Mouse (Mus musculus): Measurements from ENCODE around the gene Sel1l3. TPM values are rescaled to one million over a fixed set of nuclear protein-coding genes. Genes with fewer than 3 reads are reported as not detected.

The Sel1l3 gene
- total and polyA plus RNA-seq, 3 experiments = 0.28 to 0.76 (median 0.34) TPM

DNA sequence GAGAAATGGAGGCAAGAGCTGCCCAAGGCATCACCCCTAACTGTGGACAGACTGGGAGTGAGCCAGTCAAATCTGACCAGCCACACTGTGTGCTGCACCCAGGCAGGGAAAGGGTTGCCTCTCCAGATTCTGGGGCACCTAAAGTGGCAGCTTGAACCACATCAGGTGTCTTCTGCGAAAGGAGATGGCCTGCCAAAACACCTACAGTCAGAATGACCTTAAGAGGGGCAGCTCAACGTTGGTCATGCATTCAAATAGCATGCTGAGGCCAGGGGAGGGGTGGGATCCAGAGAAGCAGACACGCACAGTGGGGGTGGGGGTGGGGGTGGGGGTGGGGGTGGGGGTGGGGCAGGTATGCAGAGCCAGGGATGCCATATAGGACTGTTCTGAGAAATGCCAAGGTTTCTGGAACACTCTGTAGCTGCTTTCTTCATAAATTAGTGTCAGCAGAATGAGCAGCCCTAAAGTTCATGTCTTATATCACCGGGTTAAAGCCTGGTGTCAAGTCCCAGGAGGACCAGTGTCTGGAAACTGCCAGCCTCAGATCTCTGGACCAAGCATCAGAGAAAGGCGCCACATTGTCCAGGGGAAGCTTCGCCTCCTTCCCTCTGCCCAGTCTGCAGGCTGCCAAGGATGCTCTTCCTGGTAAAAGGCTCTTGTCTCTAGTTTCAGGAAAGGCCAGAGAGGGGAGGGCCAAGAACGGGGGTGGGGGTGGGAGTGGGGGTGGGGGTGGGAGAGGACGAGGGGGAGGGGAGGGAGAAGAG lies 65.4 kb downstream of the Sel1l3 start:
- no peak overlapping the region for H3K9ac ChIP-seq (ENCODE audit: insufficient read depth, low read depth)
- H3K27me3 ChIP-seq (replicated peaks) = no peaks in the 10 kb centered on the region
- peaks cover 8% of the 10 kb centered on the region for H3K9me3 ChIP-seq (replicated peaks; ENCODE audit: low read length)
- no peak overlapping the region for H3K4me2 ChIP-seq (ENCODE audit: insufficient read depth, low read depth, poor library complexity, severe bottlenecking)
- TF ChIP-seq MAX (IDR thresholded peaks at IDR 0.05; ENCODE audit: low read length) (no peak), IRF4 (IDR thresholded peaks at IDR 0.05; ENCODE audit: low read depth, low read length) (no peak), TCF12 (IDR thresholded peaks at IDR 0.05; ENCODE audit: low read depth, low read length) (no peak), MEF2A (IDR thresholded peaks at IDR 0.05; ENCODE audit: borderline replicate concordance, low read depth, low read length) (no peak), CHD1 (IDR thresholded peaks at IDR 0.05; ENCODE audit: low read depth, low read length) (no peak), PAX5 (IDR thresholded peaks at IDR 0.05; ENCODE audit: low read length) (no peak), CHD2 (IDR thresholded peaks at IDR 0.05; ENCODE audit: low read length) (no peak), SMC3 (IDR thresholded peaks at IDR 0.05; ENCODE audit: low read depth, low read length) (no peak)
- dilution Hi-C loops (cut with MboI; ENCODE audit: extremely low pct_ligation_motif_present, extremely low pct_unique_long_range_greater_than_20kb, low sequenced_read_pairs) = no loop called here
- peak overlapping the region in 1 of 3 experiments; percentile 17 for H3K4me3 ChIP-seq (replicated peaks in 1 of 3; ENCODE audit: low read depth in 2 of 3, low read length in 2 of 3, poor library complexity in 1 of 3)
- no peaks in the 10 kb centered on the region for H3K79me2 ChIP-seq (replicated peaks; ENCODE audit: control insufficient read depth, extremely low read depth, insufficient read depth, poor library complexity, severe bottlenecking)
- H3K4me1 ChIP-seq (ENCODE audit: control insufficient read depth in 1 of 2, insufficient read depth in 2 of 2) = peaks cover 17 to 44% of the 10 kb centered on the region in 2 experiments
- H3K27ac ChIP-seq (ENCODE audit: insufficient read depth, low read depth) = no peak overlapping the region
- no peaks in the 10 kb centered on the region for H3K36me3 ChIP-seq (replicated peaks in 1 of 2; ENCODE audit: control insufficient read depth in 1 of 2, insufficient read depth in 1 of 2, low read length in 1 of 2)
- in situ Hi-C loops (cut with MboI; ENCODE audit: low pct_ligation_motif_present, low pct_unique_long_range_greater_than_20kb, low sequenced_read_pairs) = no loop called here
- no peak for DNase-seq (ENCODE audit: extremely low read depth)

- no peaks in the 10 kb centered on the region for H3K36me3 ChIP-seq (replicated peaks in 1 of 2; ENCODE audit: control insufficient read depth in 1 of 2, insufficient read depth in 1 of 2, low read length in 1 of 2)
- H3K27ac ChIP-seq (ENCODE audit: insufficient read depth, low read depth) = peak overlapping the region; percentile 18; the same call in 1 of the 2 replicates
- H3K4me1 ChIP-seq (ENCODE audit: control insufficient read depth in 1 of 2, insufficient read depth in 2 of 2) = peaks cover 17 to 37% of the 10 kb centered on the region in 2 experiments
- in situ Hi-C loops (cut with MboI; ENCODE audit: low pct_ligation_motif_present, low pct_unique_long_range_greater_than_20kb, low sequenced_read_pairs) (no loop called here), dilution Hi-C loops (cut with MboI; ENCODE audit: extremely low pct_ligation_motif_present, extremely low pct_unique_long_range_greater_than_20kb, low sequenced_read_pairs) (no loop called here)
- H3K9me3 ChIP-seq (replicated peaks; ENCODE audit: low read length) = peaks cover 8% of the 10 kb centered on the region
- DNase-seq (ENCODE audit: extremely low read depth) = peak; percentile 55
- no peaks in the 10 kb centered on the region for H3K79me2 ChIP-seq (replicated peaks; ENCODE audit: control insufficient read depth, extremely low read depth, insufficient read depth, poor library complexity, severe bottlenecking)
- no peaks in the 10 kb centered on the region for H3K27me3 ChIP-seq (replicated peaks)
- H3K4me3 ChIP-seq (replicated peaks in 1 of 3; ENCODE audit: low read depth in 2 of 3, low read length in 2 of 3, poor library complexity in 1 of 3) = no peak overlapping the region
- H3K9ac ChIP-seq (ENCODE audit: insufficient read depth, low read depth) = no peak overlapping the region
- peak overlapping the region; percentile 45; the same call in 1 of the 2 replicates for H3K4me2 ChIP-seq (ENCODE audit: insufficient read depth, low read depth, poor library complexity, severe bottlenecking)
- TF ChIP-seq KAT2A (IDR thresholded peaks at IDR 0.05; ENCODE audit: insufficient replicate concordance, low read length) = no peak
- TF ChIP-seq EP300 (IDR thresholded peaks at IDR 0.05; ENCODE audit: low read length) = peak; percentile 45
- TF ChIP-seq BHLHE40 (IDR thresholded peaks at IDR 0.05; ENCODE audit: low read depth, low read length) = no peak
- TF ChIP-seq NELFE (IDR thresholded peaks at IDR 0.05; ENCODE audit: low read depth, low read length) = no peak
- TF ChIP-seq TBP (conservative IDR thresholded peaks at IDR 0.05; ENCODE audit: low read depth, low read length) = no peak
- TF ChIP-seq HCFC1 (IDR thresholded peaks at IDR 0.05; ENCODE audit: low read depth, low read length) = no peak
- TF ChIP-seq MAFK (IDR thresholded peaks at IDR 0.05; ENCODE audit: insufficient replicate concordance, low read length) = no peak
- TF ChIP-seq CTCF (conservative IDR thresholded peaks at IDR 0.05 in 1 of 2, IDR thresholded peaks at IDR 0.05 in 1 of 2; ENCODE audit: low read depth in 2 of 2, low read length in 2 of 2) = no peak
- TF ChIP-seq ZC3H11A (IDR thresholded peaks at IDR 0.05; ENCODE audit: low read depth, low read length) = no peak
- TF ChIP-seq MAZ (IDR thresholded peaks at IDR 0.05; ENCODE audit: low read depth, low read length) = no peak
- TF ChIP-seq IRF4 (IDR thresholded peaks at IDR 0.05; ENCODE audit: low read depth, low read length) = peak; percentile 94
- no peak for TF ChIP-seq PAX5 (IDR thresholded peaks at IDR 0.05; ENCODE audit: low read length)
- TF ChIP-seq TCF12 (IDR thresholded peaks at IDR 0.05; ENCODE audit: low read depth, low read length) = 0 out of 2 replicates have a peak, but pooled peaks have one; percentile 18
- no peak for TF ChIP-seq RAD21 (IDR thresholded peaks at IDR 0.05; ENCODE audit: low read depth, low read length)
- TF ChIP-seq UBTF (IDR thresholded peaks at IDR 0.05; ENCODE audit: low read depth, low read length) = no peak
- no peak for TF ChIP-seq E2F4 (IDR thresholded peaks at IDR 0.05; ENCODE audit: insufficient replicate concordance, low read depth, low read length)
- TF ChIP-seq NRF1 (IDR thresholded peaks at IDR 0.05; ENCODE audit: low read depth, low read length) = no peak
- no peak for TF ChIP-seq CHD1 (IDR thresholded peaks at IDR 0.05; ENCODE audit: low read depth, low read length)
- peak; percentile 81 for TF ChIP-seq JUND (conservative IDR thresholded peaks at IDR 0.05; ENCODE audit: low read depth, low read length)
- peak; percentile 56; the same call in 1 of the 2 replicates for TF ChIP-seq ETS1 (conservative IDR thresholded peaks at IDR 0.05; ENCODE audit: low read depth, low read length)
- no peak for TF ChIP-seq ELF1 (IDR thresholded peaks at IDR 0.05; ENCODE audit: low read depth, low read length)
- no peak for TF ChIP-seq USF1 (IDR thresholded peaks at IDR 0.05; ENCODE audit: low read depth, low read length)
- TF ChIP-seq RCOR1 (conservative IDR thresholded peaks at IDR 0.05; ENCODE audit: low read depth, low read length) = no peak
- no peak for TF ChIP-seq MAX (IDR thresholded peaks at IDR 0.05; ENCODE audit: low read length)
- no peak for TF ChIP-seq ZMIZ1 (IDR thresholded peaks at IDR 0.05; ENCODE audit: low read depth, low read length)
- TF ChIP-seq USF2 (conservative IDR thresholded peaks at IDR 0.05; ENCODE audit: low read depth, low read length) = no peak
- TF ChIP-seq JUN (IDR thresholded peaks at IDR 0.05; ENCODE audit: insufficient read depth, low read depth, low read length) = peak; percentile 49; the same call in 1 of the 2 replicates
- TF ChIP-seq CHD2 (IDR thresholded peaks at IDR 0.05; ENCODE audit: low read length) = no peak
Observed at GRCm38 (mm10) chr5:53147418-53147817, 66.3 kb downstream of the Sel1l3 start.

Data from CH12.LX (cell line).